Mouse (Mus musculus): ENCODE measurements at regions not wholly inside any gene's neighbourhood (a gene's known extent, or its start where the extent isn't known, plus 50 kb on each side); places are given as distances from the start of the nearest gene placed in this dataset.

DNA sequence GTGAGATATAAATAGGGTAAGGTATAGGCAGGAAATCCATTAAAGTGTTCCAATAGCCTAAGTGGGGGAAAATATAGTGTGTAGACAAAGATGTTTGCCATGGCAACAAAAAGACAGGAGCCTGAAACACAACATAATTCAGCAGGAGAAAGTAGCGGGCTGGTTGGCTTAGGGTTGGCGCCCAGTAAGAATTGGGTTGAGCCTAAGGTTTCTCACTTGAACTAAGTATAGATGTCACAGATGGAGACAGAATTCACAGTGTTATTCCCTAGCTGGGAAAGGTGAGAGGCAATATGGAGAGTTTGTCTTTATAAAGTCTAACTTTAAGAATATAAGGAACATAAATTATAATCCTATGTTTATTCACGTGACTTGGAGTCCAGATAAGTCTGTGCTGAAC is 64.8 kb upstream of the Ogfrl1 start:
- DNase-seq (ENCODE audit: low spot score in 2 of 2): no peak

DNA sequence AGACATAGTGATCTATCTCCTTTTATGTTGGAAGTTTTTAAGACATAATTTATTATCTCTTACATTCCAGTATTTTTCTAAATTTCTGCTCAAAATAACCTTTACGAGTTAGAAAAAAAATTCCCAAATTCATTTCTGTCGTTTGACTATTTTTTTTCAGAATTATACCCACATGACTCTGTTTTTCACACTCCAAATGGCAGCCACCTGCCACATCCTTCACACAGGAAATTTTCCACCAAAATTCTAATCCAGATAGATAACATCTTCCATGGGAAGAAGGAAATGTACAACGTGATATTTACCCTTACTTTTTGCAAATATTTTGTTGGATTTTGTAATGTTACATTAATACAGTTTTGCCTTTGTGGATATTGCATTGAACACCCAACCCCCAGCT is 66.5 kb upstream of the Ogfrl1 start:
- DNase-seq (ENCODE audit: low spot score in 2 of 2): no peak

DNA sequence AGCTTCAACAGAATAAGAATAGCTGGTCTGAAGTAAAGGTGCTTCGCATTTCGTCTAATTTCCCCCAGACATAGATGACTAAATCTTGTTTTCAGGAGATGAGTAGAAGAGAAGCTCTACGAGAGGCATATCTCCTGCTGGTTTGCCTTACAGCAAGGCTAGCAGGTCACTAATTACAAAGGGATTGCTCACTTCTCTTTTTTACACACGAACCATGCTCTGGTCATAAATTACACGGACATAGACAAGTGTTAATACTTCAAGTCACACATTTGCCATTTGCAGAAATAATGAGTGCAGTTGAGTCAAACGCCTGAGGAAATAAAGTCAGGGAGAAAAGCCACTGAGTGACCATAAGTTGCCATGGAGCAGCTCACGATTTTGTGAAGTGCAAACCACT is 68.8 kb upstream of the Ogfrl1 start:
- DNase-seq (ENCODE audit: low spot score in 2 of 2): no peak

DNA sequence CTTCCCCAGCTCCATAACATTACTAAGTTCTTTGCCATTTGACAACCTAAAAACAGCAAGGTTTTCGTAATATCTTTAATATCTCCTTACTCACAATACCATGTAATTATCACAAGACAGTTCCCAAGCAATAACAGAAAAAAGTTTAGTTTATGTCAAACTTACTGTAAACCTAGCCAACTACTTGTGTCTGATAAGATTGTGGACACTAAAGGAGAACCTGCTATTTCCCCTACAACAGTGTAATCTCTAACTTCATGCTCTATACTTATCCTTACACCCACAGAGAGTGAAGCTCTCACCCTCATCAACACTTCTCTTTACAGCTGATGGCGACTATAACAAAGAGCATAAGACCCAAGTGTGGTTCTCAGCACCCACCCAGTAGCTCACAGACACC is 69.8 kb upstream of the Ogfrl1 start:
- DNase-seq (ENCODE audit: low spot score in 2 of 2): no peak

DNA sequence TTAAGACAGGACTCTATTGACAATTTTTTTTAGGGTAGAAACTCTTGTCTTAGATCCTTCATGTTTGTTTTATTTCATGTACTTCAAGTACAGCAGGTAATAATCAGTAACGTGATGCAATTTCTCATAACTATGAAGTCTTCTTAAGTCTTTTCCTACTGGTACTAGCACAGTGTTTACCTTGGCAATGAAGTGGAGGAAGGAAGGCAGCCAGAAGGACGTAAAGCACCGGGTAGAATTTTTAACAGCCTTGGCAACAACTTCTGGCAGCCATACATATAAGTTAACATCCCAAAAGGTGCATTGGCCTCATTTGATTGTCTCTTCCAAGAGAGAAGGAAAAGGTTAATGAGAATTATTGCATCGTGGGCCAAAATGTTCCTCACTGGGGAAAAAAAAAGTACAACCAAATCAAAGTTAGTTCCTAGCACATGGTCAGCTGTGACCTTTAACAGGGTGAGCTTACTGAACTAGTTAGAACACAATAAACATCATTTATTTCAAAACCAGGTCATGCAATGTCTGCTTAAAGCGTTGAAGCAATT is 83.3 kb upstream of the Ogfrl1 start:
- DNase-seq (ENCODE audit: low spot score in 2 of 2): no peak

DNA sequence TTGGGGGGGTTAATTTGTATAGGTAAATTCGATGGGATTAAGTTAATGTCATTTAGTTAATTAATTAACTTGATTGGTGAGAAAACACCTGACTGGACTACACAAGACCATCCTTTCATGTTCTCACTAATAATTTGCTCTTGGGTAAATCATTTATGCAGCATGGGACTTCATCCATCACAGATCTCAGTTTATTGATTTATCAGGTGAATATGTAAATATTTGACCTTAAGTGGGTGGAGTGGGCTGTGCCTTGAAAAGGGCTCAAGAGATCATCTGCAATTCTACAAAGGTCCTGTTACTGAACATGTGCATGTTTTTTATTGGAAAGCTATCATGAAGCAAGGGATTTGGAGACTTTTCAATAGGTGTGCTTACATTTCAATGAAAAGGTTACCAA is 87.0 kb upstream of the Ogfrl1 start:
- DNase-seq (ENCODE audit: low spot score in 2 of 2): no peak

DNA sequence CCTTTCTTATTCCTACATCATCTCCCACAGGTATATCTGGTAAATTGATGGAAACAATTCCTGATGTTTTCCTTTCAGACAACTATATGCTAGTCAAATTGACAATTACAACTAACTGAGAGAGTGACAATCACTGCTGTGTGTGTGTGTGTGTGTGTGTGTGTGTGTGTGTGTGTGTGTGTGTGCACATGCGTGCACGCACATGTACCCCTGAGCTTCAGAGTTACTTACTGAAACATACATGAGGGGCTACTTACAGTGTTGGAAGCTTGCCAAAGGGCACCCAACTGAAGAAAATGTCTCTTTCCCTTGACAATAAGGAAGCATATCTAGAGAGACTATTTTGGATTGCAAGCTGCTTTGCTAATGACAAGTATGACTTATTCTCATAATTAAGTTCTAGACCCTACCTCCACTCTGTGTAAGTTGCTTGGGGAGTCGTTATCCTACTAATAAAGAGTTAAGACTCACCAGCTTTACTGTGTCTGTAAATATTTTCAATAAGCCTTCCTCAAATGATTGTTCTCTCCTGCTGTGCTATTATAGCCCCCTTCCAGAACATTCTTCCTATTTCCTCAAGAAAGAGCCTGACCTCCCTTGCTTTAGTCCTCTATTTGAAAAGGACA is 87.7 kb upstream of the Ogfrl1 start:
- no peak for DNase-seq (ENCODE audit: low spot score in 2 of 2)

DNA sequence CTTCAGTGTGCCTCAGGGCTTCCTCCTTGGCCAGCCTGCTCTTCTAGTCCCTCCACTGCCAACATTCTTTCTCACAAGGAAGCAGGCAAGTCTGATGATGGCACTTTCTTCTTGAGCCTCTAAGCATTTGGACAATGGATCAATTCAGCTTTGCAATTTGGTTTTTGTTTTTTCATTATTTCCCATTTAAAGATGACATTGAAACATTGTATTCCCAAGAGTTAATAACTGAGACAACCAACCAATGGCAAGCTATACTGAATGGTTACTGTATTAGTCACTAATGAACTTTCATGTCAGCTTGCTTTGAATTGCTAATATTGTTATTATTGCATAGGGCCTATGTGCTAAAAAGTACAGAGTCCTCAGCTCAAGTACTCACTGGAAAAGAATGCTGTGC is 89.5 kb upstream of the Ogfrl1 start:
- DNase-seq (ENCODE audit: low spot score in 2 of 2): no peak

DNA sequence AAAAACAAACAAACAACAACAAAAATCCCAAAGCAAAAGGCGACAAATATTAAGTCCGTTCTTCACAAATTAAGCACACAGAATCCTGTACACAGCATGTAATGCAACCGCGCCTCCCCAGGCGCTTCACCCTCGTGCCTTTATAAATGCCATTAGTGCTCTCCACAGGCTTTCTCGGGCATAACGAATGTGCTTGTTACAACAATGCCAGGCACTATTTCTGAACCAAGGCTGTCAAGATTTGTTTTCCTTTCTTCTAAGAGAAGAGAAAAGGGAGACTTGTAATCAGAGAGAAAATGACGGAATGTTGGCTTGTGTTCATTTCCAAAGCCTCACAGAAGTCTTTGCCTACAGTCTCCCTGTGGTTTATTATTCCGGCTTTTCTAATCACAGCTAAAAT is 93.1 kb upstream of the Ogfrl1 start:
- DNase-seq (ENCODE audit: low spot score in 2 of 2): no peak

DNA sequence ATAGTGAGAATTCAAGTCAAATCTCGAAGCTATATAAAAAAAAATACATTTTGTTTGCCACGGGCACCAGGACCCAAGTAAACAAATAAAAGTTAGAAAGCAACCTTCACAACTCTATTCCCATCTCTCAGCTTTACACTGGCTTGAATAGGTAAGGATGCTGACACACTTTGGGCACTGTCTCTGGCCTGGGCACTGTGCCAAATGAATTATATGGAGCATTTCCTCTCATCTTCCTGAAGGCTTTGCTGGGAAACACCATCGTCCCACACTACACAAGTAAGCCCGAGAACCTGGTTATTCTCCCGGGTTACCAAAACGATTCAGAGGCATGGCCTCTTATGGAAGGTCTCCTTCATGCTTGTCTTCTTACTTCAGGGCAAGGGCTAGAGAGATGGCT is 93.5 kb upstream of the Ogfrl1 start:
- DNase-seq (ENCODE audit: low spot score in 2 of 2): no peak

DNA sequence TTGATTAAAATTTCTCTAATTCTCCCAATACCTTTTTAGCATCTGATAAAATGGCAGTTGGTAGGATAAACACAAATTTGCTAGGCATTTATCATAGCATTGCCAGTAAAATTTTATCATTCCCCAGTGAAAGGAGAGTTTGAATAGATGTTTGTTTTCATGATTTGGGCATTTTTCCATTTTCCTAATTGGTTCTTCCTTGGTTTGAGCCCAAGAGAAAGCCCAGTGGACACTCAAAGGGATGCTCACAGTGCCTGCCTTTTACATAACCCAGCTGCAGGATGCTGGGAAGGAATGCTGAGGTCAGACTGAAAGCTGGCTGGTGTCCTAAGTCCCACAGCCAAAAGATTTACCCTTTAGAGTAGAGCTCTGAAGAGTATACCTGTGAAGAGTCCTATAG is 95.4 kb upstream of the Ogfrl1 start:
- no peak for DNase-seq (ENCODE audit: low spot score in 2 of 2)

DNA sequence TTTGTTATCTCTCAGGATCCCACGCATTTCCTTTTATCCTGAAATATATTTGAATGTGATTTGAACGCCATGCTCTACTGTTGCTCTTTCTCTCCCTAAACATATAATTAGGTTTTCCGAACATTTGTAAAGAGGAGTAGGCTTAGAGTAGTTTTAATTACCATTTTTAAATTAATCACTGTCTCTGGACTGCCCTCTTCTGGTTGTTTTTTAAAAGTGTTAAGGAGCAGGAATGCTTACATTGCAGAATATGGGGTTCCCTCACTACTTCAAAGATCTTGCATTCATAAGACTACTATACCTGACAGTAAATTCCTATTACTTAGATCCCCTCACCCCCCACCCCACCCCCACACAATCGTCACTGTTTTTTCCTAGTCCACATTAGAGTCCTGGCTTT is 97.8 kb upstream of the Ogfrl1 start:
- no peak for DNase-seq (ENCODE audit: low spot score in 2 of 2)

DNA sequence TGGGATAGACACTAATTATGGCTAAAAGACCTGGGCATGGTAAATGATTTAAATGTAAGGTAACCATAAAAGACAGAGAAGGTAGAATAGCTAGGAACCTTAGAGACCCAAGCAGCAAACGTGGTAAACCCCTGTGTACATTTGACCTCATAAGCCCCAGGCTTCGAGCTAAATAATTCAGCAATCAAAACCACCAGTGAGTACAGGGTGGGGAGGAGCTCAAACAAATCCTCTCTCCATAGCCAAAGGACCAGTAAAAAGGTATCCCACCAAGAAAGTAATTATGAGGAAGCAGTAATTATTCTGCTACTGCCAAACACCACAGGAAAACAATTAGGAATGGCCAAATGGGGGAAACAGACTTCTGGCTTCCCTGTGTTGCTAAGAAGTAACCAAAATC is 122.5 kb upstream of the Ogfrl1 start:
- DNase-seq (ENCODE audit: low spot score in 2 of 2): no peak

DNA sequence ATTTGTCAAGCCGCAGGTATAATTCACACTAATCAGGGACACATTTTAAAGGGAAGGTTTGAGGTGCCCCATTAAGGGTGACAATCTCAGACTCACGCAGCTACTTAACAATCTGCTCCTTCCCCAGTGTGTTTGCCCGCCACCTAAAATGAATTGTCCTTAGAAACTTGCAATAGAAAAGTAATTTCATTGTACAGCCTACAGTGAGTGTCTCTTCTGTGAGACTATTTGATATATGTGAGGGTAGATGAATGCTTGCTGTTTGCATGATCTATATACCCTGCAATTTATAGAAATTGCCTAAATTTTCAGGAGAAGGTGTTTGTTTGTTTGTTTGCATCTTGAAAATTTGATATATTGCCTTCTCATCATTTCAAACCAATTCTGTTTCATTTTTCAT is 135.1 kb upstream of the Ogfrl1 start:
- no peak for DNase-seq (ENCODE audit: low spot score in 2 of 2)

DNA sequence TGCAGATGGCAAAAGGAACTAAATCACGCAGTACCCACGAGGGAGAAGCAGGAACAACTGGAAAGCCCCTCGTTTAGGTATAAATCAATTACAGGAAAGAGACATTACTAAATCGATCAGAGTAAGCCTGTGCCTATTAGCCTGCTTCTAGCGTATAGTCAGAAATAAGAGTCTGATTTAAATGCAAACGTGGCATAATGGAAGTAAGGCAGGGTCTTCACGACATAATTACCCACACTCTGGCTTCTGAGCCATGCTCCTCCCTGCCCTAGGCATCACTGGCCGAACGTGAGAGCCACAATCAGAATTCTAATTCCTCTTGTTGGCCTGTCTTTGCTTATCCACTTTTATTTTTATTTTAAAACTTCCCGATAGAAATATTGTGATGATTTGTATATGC is 139.0 kb upstream of the Ogfrl1 start:
- DNase-seq (ENCODE audit: low spot score in 2 of 2): no peak

DNA sequence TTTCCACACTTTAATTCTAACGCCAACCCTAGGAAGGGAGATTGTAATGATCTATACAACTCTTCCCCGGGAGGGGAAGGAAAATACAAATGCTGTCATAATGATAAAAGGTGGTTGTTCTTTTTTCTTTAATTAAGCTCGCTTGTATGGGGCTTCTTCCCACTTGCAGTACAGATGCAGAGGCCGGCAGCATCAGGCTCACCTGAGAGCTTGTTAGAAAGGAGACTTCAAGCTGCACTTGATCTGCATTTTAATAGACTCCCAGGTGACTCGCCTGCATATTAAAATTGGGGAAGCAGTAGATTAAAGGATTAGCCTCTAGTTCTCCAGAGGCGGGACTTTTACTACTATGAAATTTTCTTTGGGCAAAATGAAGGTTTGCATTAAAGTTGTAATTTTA is 140.8 kb upstream of the Ogfrl1 start:
- DNase-seq (ENCODE audit: low spot score in 2 of 2): no peak

DNA sequence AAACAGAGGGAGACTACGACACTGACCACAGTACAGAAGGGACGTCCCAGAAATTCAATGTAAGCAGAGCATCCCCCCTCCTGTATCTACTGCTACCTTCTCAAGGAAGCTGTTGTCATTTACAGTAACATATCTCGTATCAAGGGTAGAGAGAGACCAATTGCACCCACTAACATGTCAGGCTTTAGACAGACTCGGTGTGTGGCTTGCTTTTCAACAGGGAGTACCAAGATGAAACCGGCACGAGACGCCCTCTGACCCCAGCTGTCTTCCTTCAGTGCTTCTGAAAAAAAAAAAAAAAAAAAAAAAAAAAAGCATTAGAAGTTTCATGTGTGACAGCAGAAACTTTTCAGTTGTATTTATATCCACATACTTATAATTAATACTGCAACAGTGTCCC is 143.0 kb upstream of the Ogfrl1 start:
- DNase-seq (ENCODE audit: low spot score in 2 of 2): no peak

DNA sequence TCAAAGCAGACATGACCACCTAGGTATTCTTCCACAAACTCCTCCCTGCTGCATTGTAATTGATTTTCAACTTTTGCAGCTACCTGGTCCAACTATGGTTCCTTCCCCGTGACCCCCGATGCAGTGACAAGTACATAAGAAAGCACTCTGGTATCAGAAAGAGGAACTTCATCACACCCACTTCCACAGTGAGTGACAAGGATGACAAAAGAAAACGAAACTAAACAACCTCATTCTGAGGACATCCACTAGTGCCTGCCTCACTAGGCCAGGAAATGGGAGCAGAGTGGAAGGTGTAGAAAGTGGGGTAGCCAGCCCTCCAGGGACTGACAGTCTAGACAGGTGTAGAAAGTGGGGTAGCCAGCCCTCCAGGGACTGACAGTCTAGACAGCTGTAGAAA is 158.2 kb upstream of the Ogfrl1 start:
- DNase-seq (ENCODE audit: low spot score in 2 of 2): no peak

DNA sequence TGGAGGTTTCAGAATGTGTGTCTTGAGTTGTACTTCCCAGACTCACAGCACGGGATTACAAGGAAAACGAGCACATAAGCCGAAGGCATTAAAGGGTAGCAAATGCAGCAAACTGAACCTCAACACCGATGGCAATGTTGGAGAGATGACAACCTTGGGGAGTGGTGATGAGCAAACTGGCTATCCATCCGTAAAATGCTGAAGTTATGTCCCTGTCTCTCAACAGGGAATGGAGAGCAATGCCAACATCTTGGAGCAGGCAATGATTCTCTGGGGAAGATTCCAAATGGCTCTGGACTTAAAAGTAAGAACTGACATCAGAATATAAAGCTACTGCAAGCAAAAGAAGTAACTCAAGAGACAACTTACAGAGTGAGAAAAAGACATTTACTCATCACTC is 170.5 kb upstream of the Ogfrl1 start:
- no peak for DNase-seq (ENCODE audit: low spot score in 2 of 2)

DNA sequence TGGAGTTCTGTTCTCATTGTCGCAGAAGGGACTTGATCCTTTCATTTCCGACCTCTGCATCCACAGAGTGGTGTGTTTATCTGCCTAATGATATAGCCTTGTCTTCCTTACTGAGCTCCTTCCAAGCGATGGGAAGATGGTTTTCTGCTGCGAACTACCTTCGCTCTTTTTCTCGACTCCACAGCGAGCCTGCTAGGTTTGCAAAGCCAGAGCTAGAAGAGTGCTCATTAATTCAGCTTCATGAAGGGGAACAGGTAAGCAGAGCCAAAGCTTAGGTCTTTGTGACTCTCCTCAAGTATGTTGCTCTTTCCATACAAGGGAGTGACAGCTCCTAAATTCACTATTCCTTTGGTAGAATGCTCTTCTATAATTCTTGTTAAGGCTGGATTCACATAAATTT is 176.9 kb upstream of the Ogfrl1 start:
- DNase-seq (ENCODE audit: low spot score in 2 of 2): no peak

DNA sequence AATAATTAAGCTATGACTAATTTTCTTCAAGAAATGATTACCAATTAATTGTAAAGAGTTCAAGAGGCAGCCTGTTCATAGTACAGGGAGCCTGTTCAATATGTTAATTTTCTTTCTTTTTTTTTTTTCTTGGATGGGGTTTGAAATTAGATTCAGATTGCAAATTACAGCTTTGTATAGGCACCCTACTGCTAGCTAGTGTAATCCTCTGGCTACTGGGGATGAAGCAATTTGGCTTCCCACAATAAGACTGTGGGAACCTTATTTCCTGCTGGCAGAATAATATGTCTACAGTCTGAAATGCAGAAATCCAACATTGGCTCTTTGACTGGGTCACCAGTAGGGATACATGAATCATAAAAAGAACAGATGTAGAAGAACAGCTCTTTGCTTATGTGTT is 177.4 kb upstream of the Ogfrl1 start:
- no peak for DNase-seq (ENCODE audit: low spot score in 2 of 2)

DNA sequence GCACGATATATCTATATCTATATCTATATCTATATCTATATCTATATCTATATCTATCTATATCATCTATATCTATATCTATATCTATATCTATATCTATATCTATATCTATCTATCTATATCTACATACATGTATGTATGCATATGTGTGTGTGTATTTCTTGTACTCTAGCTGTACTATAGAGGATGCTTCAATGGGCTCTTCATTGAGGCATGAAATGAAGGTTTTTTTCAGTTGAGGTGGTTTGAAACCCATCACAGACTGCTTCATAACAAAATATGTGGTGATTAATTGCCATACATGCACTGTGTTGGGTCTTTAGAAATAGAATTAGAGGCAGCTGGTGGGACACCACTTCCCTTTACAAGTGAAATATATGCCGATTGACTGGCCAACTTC is 177.9 kb upstream of the Ogfrl1 start:
- no peak for DNase-seq (ENCODE audit: low spot score in 2 of 2)

DNA sequence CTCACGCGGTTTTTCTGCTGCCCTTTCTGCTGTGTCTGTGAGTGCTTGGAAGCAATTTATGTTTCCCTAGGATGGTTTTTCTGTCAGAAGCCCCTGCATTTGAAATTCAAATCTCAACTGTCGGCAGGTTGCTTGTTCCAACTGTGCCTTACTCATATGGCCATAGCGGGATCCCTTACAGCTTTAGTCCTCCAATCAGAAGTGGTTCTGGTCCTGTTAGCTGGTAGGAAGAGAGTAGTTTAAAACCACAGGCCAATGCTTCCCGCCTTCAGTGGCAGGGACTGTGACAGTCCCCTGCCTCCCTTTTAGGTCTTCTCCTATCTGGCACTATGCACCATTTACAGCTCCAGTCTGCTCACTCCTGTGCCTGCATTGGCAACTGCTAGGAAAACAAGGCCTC is 178.6 kb upstream of the Ogfrl1 start:
- DNase-seq (ENCODE audit: low spot score in 2 of 2): no peak

DNA sequence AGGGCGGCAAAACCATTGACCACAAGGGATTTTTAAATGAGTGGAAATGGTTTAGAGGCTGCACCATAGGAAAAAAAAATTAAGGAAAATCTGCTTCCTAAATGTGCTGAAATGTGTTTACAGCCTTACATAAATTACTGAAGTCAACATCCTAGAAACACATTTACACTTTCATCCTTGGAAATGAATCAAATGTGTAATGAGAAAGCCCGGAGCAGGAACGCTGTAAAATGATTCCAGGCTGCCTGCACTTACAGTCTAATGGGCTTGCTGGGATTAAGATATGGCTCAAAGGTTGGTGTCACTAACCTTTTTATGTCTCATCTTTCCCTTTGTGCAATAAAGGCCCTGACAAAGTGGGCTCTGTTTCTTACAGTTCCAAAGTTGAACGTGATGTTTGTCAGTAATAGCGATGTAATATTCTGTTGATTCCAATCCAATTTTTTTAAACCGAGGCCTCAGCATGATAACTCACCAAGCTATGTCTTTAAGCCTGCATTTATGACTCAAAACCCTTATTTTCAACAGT is 172.1 kb upstream of the B3gat2 start:
- DNase-seq (ENCODE audit: low spot score in 2 of 2): no peak

Measured in gastrocnemius, postnatal 4 days (tissue).